Mouse (Mus musculus) left cerebral cortex, adult 8-10 months (tissue): ENCODE data around the gene Mad1l1. TPM values are rescaled to one million over a fixed set of nuclear protein-coding genes. Genes with fewer than 3 reads are reported as not detected.

ENCODE experiments used
- DNase-seq, 2 experiments: peaks; one replicate each; pipeline ENCODE4 v3.0.0; 2022; ENCODE audit warnings: low spot score in 2 of 2
- total RNA-seq, 4 experiments: library from RNA; stranded (reverse); gene quantifications; 2 replicates each; pipeline ENCODE4 v1.2.4; 2022

Mad1l1 gene
- total RNA-seq, 4 experiments from 2014 or later = 14.1 to 22.2 (median 18.6) TPM

DNA sequence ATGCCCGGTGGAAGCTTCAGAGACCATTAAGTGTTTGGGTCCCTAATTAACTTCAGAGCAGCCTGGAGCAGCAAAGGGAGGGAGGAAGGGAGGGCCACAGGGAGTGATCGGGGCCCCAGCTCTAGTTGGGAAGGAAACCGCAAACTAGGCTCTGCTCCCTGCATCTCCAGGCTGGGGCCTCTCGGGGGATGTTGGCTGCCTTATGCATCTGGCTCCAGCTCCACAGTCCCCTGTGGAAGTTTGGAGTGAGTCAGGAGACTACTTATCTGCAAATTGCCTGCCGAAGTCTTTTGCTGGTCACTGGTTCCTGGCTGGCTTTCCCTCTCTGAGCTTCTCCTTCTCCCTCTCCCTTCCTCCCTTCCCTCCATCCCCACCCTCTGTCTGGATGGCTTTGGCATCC lies 357.0 kb downstream of the Mad1l1 start:
- no peak for DNase-seq

DNA sequence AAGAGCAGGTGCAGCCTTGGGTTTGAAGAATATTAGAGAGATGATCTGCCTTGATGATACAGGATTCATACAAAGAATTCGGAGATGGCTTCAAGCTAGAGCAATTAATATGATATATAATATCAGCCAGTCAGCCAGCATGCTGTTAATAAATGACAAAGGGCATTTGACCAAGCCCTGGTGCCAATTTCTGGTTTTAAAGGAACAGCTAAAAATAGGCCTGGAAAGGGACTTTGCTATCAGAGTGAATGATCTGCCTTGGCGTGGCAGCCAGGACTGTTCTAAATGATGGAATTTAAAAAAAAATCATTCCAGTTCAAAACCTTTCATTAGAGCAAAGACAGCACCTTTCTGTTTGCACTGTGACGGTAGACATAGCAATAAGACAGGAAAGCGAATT lies 361.6 kb downstream of the Mad1l1 start:
- no peak for DNase-seq

Other genes starting within 250 kb of the Mad1l1 start
- 1 to 10 TPM; 5.9 to 7.3 (median 6.1) TPM for gene Nudt1, start 104 bp upstream of the Mad1l1 start, total RNA-seq
- gene Mrm2, start 10.3 kb upstream of the Mad1l1 start, total RNA-seq = 10 to 100 TPM in 3 of 4 experiments, 1 to 10 TPM in 1; 8.9 to 13.3 (median 11.1) TPM
- gene Snx8, start 67.7 kb upstream of the Mad1l1 start, total RNA-seq = 10 to 100 TPM; 12.5 to 14.7 (median 13.0) TPM
- gene Eif3b, start 97.8 kb upstream of the Mad1l1 start, total RNA-seq = 10 to 100 TPM; 81.0 to 93.2 (median 86.4) TPM
- not detected for gene Gm4869, start 124.1 kb upstream of the Mad1l1 start, total RNA-seq
- gene Chst12, start 184.0 kb upstream of the Mad1l1 start, total RNA-seq = 10 to 100 TPM; 17.4 to 20.2 (median 18.7) TPM
- gene Grifin, start 243.5 kb upstream of the Mad1l1 start, total RNA-seq = 1 to 10 TPM in 1 of 4 experiments, under 1 TPM in 2, not detected in 1; 0.80 to 1.3 (median 0.93) TPM